Mouse (Mus musculus): ENCODE measurements around the gene Cryzl1.
"Not testable (repeated sequence)": the region's sequence is repeated elsewhere in the genome, so short reads cannot be mapped to it uniquely, and the experiment has no call there.

Cryzl1 gene

DNA sequence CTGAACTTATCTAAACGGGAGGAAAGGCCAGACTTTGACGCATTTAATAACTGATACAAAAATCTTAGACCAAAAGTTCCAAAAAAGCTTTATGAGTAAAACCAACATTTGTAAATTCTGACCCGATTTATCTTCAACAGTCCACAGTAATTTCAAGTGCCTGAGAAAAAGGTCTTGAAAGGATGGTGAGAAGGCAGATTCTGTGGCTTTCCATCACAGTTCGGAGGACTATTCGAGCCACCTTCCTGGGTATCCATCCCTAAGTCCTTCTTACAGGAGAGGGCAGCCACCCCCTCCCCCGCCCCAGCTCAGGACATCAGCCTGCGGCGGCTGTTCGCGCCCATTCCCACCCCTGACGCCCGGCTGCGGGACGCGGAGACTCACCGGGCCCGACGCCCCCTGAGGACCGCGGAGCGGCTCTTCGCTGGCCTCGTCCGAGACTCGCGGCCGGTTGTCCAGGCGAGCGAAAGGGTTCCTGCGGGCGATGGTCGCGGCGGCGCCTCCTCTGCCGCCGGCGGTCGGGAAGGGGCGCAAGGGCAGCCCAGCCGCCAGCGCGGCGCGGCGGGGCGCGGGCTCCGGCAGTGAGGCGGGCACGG is 40.7 kb downstream of the Cryzl1 start:
- DNase-seq = peak; percentile 55

DNA sequence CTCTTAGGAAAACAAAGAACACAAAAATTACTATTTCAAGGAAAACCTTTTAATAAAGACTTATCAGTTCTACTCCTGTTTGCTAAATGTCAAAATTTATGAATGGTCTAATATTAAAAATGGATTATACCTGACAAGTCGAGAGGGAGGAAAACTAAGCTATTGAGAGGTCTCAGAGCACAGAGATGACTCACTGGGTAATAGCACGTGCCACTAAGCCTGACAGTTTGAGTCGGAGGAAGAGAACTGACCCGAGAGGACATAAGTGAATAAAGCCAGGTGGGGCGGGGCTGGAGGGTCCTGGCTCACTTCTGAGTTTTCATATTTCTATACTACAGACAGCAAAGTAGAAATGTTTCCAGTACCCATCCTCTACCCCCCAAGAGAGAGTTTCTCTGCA is 42.4 kb downstream of the Cryzl1 start:
- DNase-seq = peak; percentile 69

DNA sequence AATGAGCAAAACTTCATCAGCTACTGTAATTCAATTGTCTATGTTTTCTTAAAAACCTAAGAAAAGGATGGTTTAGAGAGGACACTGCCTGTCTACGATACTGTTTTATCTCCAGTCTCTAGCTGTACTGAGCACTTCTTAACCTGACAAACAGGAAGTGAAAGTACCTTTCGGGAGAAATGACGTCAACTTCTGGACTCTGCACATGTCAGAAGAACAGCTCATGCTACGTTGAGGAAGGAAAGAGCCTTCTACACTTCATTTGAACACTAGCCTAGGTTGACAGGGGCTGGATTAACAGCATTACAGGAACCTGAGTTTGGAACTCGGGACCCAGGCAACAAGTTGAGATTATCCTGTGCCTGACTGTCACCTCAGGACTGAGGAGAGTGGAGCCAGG is 43.2 kb downstream of the Cryzl1 start:
- no peak for DNase-seq

DNA sequence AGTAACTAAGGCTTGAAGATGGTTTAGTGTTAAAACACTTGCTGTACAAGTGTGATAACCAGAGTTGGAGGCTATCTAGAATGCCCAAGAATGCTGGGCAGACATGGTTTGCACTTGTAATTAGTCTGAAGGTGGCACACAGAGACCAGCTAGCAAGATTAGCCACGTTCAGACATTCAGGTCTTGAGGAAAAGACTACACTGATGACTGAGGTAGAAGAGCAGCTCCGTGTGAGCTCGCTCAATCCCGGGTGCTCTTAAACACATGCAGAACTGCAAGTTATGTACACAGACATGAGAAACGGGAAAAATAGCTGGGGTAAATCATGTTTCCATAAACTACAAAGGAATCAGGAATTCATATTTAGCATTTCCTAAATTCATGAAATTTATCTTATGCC is 48.1 kb downstream of the Cryzl1 start:
- DNase-seq = peak; percentile 30

DNA sequence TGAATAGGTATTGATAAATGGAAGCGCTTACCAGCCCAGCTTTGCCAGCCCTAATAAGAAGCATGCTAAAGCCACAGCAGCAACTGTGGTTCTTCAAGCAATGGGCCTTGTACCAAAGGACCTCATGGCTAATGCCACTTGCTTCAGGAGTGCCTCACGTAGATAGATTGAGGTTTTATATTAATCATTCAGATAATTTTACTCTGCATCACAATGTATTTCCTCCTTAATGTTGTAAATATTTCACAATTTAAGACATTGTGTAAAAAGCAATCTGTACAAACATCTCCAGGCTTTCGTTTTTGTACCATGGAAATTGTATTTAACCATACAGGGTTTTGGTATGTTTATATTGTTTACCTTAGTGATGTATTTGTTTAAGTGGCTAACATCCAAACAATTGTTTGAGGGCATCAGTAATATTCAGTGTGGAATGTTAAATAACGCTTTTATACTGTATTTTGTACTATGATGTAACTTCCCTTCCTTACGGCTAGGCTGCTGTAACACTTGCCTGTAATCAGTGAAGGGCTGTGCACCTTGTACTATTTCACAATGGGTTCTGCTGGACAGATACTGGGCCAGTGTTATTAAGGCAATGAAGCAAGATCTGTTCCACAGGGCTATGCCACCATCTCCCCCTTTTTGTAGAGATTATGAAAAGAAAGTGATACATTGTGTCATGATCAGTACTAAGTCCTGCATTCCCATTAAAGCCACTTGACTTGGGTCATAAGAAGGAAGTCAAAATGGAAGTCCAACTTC is 50.4 kb downstream of the Cryzl1 start:
- peak; percentile 22 for DNase-seq

DNA sequence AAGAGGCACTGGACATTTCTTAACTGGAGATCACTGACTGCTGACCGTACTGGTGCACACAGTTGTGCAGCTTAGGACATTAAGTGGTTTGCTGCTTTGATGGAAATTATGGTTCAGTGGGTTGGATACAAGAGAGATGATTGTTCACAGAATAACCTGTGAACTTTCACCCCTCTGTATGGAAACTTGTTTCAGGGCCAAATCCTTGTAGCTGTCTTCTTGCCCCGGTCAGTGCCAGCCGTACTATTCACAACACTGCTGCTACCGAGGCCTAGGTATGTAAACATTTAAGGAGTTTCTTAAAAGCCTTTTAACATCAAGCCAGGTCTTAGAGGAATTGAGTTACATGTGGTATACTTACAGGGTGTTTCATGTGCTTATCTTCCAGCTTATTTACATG is 54.3 kb downstream of the Cryzl1 start:
- DNase-seq = no peak

DNA sequence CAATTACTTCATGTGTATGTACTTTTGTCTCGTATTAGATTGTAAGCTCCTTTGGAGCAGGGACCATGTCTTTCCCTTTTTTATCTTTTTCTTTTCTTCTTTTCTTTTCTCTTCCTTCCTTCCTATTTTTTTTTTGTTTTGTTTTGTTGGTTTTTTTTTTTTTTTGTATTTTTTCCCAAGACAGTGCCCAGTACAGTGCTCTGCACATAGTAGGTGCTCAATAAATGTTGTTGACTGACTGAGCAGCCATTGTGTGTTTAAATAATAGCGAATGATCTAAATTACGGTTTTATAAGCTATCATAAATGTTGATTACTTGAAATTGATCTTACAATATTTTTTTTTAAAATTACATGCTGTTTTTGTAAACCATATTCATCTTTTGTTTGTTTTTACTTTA is 65.0 kb downstream of the Cryzl1 start:
- DNase-seq = no peak

DNA sequence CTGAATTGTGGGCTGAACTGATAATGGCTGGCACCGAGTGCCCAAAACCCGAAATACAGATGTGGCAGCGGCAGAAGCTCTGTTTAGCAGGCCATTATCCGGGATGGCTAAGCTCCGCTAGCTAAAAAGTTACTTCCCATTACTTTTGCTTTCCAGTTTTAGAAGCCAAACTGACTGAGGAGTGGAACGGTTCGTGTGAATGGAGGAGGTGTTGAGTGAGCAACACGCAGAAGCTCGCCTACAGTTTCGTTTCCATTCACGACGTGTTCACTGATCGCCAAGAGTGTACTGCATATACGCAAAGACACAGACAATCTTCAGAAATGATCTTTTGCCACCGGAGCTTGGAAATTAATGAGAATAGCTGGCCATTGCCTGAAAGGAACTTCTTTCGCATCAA is 66.4 kb downstream of the Cryzl1 start:
- peak; percentile 75 for DNase-seq

DNA sequence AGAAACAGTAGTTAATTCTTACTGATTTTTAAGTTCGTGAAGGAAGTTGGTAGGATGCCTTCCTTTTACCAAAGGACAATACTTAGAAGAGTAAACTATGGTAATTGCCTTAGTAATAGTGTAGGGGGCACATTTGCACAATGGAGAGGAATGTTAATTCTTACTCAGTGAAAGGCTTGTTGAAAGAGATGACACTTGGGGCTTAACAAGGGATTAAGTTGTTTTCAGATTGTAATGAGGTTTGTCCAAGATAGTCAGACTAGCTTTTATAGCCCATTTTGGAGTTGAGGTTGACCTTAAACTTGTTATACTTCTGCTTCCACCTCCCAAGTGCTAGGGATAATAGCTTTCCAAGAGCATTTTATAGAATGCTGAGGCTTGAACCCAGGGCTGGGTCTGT is 67.4 kb downstream of the Cryzl1 start:
- no peak for DNase-seq

DNA sequence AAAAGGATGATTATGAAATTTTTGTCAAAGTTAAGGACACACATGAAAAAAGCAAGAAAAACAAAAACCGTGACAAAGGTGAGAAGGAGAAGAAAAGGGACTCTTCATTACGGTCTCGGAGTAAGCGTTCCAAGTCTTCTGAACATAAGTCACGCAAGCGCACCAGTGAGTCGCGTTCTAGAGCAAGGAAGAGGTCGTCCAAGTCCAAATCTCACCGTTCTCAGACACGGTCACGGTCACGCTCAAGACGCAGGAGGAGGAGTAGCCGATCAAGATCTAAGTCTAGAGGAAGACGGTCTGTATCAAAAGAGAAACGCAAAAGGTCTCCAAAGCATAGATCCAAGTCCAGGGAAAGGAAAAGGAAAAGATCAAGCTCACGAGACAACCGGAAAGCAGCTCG is 69.0 kb downstream of the Cryzl1 start:
- DNase-seq = no peak

DNA sequence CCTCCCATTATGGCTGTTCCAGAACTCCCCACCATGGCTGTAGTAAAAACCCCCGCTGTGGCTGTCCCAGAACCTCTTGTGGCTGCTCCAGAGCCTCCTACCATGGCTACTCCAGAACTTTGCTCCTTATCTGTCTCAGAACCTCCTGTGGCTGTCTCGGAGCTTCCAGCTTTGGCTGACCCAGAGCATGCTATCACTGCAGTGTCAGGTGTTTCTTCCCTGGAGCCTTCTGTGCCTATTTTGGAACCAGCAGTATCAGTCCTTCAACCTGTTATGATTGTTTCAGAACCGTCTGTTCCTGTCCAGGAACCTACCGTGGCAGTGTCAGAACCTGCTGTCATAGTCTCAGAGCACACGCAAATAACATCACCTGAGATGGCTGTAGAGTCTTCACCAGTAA is 70.3 kb downstream of the Cryzl1 start:
- peak; percentile 93 for DNase-seq

DNA sequence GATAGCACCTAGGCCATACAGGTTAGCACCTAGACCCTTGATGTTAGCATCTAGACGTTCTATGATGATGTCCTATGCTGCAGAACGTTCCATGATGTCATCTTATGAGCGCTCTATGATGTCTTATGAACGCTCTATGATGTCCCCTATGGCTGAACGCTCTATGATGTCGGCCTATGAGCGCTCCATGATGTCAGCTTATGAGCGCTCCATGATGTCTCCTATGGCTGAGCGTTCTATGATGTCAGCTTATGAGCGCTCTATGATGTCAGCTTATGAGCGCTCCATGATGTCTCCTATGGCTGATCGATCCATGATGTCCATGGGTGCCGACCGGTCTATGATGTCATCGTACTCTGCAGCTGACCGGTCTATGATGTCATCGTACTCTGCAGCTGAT is 71.5 kb downstream of the Cryzl1 start:
- DNase-seq = no peak

DNA sequence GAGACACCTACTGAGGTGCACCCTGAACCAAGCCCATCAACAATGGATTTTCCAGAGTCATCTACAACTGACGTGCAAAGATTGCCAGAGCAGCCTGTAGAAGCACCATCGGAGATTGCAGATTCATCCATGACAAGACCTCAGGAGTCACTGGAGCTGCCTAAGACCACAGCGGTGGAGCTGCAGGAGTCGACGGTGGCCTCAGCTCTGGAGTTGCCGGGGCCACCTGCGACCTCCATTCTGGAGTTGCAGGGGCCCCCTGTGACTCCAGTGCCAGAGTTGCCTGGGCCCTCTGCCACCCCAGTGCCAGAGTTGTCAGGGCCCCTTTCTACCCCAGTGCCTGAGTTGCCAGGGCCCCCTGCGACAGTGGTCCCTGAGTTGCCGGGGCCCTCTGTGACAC is 73.5 kb downstream of the Cryzl1 start:
- DNase-seq = peak; percentile 93

DNA sequence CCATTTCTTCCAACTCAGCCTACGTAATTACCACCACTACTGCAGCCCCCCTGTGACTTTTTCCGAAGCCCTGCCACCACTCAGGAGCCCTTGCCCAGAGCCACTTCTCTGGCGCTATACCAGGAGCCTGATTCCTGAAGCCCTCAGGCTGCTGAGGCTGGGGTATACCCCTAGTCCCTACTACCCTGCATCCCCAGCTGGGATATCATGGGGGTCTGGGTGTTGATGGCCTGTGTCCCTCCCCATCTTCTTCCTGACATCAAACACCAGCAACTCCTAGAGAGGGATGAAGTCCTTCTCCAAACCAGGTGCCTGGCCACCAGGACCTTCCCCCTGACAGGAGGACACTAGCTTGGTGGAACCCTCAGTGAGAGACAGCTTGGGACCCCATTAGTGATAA is 76.6 kb downstream of the Cryzl1 start:
- peak; percentile 91 for DNase-seq

DNA sequence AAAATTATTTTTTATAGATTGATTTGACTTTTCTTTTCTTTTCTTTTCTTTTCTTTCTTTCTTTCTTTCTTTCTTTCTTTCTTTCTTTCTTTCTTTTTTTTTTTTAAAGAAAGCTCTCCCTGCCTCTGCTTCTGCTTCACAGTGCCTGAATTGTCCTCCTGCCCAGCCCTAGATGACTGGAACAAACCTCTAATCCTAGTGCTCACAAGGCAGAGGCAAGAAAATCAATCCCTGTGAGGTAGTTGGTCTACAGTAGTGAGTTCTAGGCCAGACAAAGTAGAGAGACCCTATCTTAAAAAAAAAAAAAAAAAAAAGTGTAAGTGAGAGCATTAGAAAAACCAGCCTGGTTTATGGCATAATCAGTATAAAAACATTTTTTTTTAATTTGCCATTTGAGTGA is 79.0 kb downstream of the Cryzl1 start:
- DNase-seq = peak; percentile 61

DNA sequence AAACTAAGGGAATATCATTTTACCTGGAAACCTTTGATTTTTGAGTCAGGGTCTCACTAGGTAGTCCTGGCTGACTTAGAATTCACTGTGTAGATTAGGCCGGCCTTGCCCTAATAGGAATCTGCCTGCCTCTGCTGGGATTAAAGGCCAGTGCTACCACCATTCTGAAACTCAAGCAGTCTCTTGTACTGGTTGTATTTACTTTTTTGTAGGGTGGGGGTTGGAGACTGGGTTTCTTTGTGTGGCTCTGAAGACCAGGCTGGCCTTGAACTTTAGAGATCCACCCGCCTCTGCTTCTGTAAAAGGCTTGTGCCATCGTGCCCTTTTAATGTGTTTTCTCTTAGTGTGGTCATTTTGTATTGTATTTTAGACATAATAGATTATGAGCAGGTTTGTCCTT is 79.5 kb downstream of the Cryzl1 start:
- peak; percentile 78 for DNase-seq

DNA sequence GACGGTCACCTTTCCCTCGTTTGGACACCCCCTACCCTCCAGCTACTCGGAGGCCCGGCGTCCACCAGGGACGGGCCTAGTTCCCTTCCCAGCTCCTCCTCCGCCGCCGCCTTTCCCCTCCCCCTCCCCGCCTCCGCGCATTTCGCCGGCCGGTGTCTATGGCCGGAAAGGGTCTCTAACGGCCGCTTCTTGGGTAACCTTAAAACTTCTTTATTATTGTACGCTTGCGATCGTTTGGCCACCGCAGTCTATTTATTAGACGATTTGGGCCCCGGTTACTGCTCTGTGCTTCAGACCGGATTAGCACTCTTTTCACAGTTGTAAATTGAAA is 80.6 kb downstream of the Cryzl1 start:
- DNase-seq = peak; percentile 98

DNA sequence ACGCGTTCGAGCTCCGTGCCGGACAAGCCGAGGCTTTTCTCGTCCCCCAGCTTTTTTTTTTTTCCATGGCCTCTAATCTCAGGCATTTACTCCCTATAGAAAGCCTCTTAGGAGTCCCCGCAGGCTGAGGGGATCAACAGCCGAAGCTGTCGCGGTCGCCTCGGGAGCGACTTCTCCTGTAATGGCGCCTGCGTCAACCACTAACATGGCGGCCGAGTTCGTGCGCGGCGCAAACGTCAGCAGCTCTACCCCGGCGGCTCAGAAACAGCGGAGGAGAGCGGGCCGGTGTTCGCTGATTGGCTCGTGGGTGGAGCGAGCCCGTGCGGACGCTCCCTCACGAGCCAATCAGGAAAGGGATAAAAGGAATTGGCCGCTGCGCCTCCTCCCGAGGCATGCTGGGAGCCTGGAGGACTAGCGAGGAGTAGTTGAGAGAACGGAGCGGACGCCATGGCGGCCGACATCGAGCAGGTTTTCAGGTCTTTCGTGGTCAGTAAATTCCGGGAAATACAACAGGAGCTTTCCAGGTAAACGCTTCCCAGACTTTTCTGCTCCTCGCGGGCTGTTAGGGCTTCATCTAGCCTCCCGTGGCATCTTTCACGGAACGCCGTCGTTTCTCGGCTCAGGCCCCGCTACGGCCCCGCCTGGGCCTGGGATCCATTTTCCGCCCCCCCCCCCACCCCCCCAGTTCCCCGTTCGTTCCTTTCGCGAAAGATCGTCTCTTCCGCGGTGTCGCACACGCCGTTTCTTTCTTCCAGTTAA is 81.1 kb downstream of the Cryzl1 start, which contains the start of gene Son:
Gene Son, plus strand, starts transcription at position 46 of the 759 bp plus-strand sequence.
- peak; percentile 100 for DNase-seq

DNA sequence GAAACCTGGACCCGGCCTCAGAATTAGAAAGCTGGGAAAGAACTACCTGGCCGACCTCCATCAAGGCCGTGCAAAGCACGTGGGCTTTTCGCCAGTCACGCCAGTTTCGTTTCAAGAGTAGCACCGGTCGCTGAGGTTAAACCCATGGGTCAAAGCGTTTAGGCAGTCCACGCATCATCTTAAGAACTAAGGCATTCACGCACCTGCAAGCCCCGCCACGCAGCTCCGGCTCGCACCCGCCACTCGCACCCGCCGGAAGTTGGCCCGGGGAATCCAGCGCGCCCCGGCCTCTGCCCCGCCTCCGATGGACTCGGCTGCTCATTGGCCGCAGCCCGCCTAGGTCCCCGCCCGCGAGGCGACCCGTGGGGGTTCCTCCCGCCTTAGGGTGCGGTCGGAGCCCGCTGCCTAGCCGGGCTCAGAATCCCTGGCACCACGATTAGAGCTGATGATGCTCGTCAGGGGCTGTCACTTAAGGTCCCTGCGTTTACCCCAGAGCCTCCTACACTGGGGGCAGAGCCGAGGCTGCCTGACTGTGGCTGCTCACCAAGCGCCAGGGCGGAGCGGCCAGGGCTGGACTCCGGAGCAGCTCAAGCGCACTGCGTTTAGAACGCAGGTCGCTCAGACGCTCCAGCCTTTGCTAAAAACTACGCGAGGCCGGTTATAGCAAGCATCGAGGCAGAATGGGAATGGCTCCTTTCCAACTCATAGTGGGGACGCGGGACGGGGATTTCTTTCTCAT is 81.9 kb downstream of the Cryzl1 start, which contains the start of gene Gart:
Gene Gart, minus strand, starts transcription at position 272 of the 739 bp plus-strand sequence.
- peak; percentile 100 for DNase-seq

DNA sequence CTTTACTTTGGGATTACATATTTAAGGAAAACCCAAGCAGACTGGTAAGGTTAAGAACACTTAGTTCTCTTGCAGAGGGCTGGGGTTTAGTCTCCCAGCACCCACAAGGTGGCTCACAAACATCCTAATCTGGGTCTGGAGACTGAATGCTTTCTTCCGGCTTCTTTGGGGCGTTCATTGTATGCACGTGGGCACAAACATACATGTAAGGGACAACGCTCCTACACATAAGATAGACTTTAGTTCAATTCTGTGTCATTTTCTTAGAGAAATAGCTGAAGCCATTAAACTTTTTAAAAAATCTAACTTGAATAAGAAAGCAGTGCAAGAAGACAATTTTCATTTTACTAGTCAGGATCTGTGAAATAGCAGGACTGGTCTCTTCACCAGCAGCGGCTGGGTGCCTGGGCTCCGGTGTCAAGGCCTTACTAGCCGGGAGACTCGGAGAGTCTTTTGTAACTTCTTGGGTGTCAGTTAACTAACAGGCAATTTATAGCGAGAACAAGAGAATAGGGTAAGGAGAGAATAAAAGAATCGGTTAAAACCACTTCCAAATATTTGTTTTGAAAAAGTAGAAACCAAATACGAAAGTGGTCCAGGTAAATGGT is 82.7 kb downstream of the Cryzl1 start:
- peak; percentile 87 for DNase-seq

DNA sequence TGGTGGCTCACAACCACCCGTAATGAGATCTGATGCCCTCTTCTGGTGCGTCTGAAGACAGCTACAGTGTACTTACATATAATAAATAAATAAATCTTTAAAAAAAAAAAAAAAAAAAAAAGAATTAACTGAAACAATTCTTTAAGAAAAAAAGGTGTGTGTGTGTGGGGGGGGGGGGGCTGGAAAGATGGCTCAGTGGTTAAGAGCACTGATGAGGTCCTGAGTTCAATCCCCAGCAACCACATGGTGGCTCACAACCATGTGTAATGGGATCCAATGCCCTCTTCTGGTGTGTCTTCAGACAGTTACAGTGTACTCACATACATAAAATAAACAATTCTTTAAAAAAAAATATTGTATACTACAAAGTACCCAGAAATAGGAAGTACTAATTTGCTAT is 83.4 kb downstream of the Cryzl1 start:
- not testable (repeated sequence) for DNase-seq

DNA sequence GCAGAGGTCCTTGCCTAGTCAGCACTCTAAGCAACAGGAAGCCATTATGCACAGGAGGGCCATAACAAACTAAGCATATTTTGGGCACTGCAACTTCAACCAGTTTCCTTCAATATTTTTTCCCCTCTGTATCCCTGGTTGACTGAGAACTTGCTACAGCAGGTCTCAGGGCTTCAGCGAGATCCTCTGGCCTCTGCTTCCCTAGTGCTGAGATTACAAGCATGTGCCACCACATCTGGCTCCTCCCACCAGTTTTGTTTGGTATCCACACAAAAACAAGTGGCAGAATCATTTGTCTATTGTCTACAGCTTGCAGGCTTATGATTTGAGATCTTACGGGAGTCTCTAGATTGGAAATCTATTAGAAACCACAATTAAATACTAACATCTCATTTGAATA is 83.9 kb downstream of the Cryzl1 start:
- DNase-seq = peak; percentile 73

DNA sequence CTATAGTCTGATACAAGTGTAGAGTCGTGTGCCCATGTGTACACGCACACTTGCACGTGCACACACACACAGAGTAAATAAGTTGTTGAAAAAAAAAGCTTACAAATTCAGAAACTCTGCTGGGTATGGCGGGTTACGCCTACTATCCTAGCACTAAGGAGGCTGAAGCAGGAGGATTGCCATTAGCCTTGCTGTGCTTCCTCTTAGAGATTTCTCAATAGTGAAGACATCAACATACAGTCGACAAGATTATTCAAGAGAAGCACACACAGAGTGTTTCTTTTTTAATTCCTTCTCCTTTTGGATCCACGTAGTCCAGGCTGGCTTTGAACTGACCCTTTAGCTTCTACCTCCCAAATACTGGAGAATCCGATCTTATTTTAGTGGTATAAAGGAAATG is 88.6 kb downstream of the Cryzl1 start:
- DNase-seq = peak; percentile 22
